Mouse (Mus musculus) cerebellum, postnatal 25 days (tissue): ENCODE measurements around the gene Cadm1.
A peak's percentile ranks its signal among the peaks of the same experiment; 100 is the strongest.

Source experiments
- DNase-seq, 2 experiments: peaks; one replicate each; pipeline ENCODE4 v3.0.0; 2021; ENCODE audit warnings: mixed read lengths in 2 of 2

Cadm1 gene

GRCm38 (mm10) chr9:47552960-47553575 is 23.1 kb downstream of the Cadm1 start:
- no peak for DNase-seq

GRCm38 (mm10) chr9:47560726-47561125 is 30.8 kb downstream of the Cadm1 start:
- DNase-seq: no peak

GRCm38 (mm10) chr9:47561596-47561995 is 31.6 kb downstream of the Cadm1 start:
- no peak for DNase-seq

- no peak for DNase-seq
These were observed 35.1 kb downstream of the Cadm1 start for GRCm38 (mm10) chr9:47565088-47565487.

- no peak for DNase-seq
These were observed 37.9 kb downstream of the Cadm1 start for GRCm38 (mm10) chr9:47567873-47568272.

GRCm38 (mm10) chr9:47570184-47570583 is 40.2 kb downstream of the Cadm1 start:
- no peak for DNase-seq

- DNase-seq: no peak
These were observed 41.5 kb downstream of the Cadm1 start for GRCm38 (mm10) chr9:47571461-47571860.

GRCm38 (mm10) chr9:47572132-47572531 is 42.2 kb downstream of the Cadm1 start:
- peak; percentile 23 to 26 for DNase-seq

- DNase-seq: no peak
These were observed 43.5 kb downstream of the Cadm1 start for GRCm38 (mm10) chr9:47573456-47573855.

GRCm38 (mm10) chr9:47574710-47575414 is 44.9 kb downstream of the Cadm1 start:
- peak; percentile 45 to 57 for DNase-seq

GRCm38 (mm10) chr9:47575764-47576163 is 45.8 kb downstream of the Cadm1 start:
- no peak for DNase-seq

- no peak for DNase-seq
These were observed 49.5 kb downstream of the Cadm1 start for GRCm38 (mm10) chr9:47579464-47579863.

- DNase-seq: no peak
These were observed 51.8 kb downstream of the Cadm1 start for GRCm38 (mm10) chr9:47581576-47582365.

GRCm38 (mm10) chr9:47583241-47583640 is 53.3 kb downstream of the Cadm1 start:
- DNase-seq: no peak

- DNase-seq: no peak
These were observed 56.2 kb downstream of the Cadm1 start for GRCm38 (mm10) chr9:47586176-47586575.

- no peak for DNase-seq
These were observed 56.9 kb downstream of the Cadm1 start for GRCm38 (mm10) chr9:47586839-47587238.

GRCm38 (mm10) chr9:47587577-47588194 is 57.7 kb downstream of the Cadm1 start:
- DNase-seq: peak; percentile 40 to 57

GRCm38 (mm10) chr9:47589832-47590231 is 59.9 kb downstream of the Cadm1 start:
- peak; percentile 40 to 60 for DNase-seq

- no peak for DNase-seq
These were observed 71.6 kb downstream of the Cadm1 start for GRCm38 (mm10) chr9:47601541-47601940.

- no peak for DNase-seq
These were observed 74.0 kb downstream of the Cadm1 start for GRCm38 (mm10) chr9:47603971-47604370.

- no peak for DNase-seq
These were observed 75.7 kb downstream of the Cadm1 start for GRCm38 (mm10) chr9:47605628-47606027.

GRCm38 (mm10) chr9:47608441-47608840 is 78.5 kb downstream of the Cadm1 start:
- DNase-seq: no peak

- no peak for DNase-seq
These were observed 78.9 kb downstream of the Cadm1 start for GRCm38 (mm10) chr9:47608921-47609320.
